Mouse (Mus musculus) naive thymus-derived CD4-positive, alpha-beta T cell, adult 2 months (primary cell): ENCODE measurements around the gene Acot1.

ENCODE experiments used
- DNase-seq: peaks from one replicate; pipeline ENCODE4 v3.0.0-alpha.2; 2011; ENCODE audit warnings: low read depth

Gene Acot1

DNA sequence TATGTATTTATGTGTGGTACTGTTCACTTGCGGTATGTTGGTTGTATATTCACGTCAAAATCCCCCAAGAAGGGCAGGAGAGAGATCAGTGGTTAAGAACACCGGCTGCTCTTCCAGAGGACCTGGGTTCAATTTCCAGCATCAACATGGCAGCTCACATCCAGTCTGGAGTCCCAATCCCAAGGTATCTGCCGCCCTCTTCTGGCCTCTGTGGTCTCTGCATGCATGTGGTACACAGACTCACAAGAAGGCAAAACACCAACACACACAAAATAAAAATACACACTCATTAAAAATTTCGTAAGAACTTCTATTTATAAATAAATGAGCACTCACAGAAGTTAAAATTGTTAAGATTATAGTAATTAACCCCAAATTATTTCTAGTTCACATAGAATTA is 53.9 kb downstream of the Acot1 start:
- no peak for DNase-seq

GRCm38 (mm10) chr12:84063833-84064232 is 54.5 kb downstream of the Acot1 start:
- DNase-seq = no peak

GRCm38 (mm10) chr12:84064621-84065020 is 55.3 kb downstream of the Acot1 start:
- no peak for DNase-seq

GRCm38 (mm10) chr12:84067752-84068151 is 58.5 kb downstream of the Acot1 start:
- DNase-seq = no peak
